Mouse (Mus musculus): ENCODE results near the gene Grik4.

The Grik4 gene

DNA sequence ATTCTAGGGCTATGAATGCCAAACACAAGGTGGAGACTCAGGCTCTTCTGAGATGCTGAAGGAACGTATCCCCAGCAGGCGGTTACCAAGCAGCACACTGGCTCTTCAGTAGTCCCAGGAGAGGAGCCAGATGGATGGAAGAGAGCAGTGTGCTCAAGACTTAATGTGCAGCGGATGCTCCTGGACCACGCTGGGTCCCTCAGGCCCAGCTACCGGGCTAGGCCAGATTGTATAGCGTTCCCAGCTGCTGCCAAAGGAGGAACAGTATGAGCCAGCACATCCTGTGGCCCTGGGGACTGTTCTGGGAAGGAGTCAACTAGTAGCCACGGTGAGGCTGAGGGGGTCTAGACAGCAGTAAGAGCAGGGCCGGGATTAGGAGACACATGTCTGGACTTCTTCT is 251.3 kb downstream of the Grik4 start:
- in situ Hi-C loops (cut with MboI; ENCODE audit: low sequenced_read_pairs) = no loop called here

DNA sequence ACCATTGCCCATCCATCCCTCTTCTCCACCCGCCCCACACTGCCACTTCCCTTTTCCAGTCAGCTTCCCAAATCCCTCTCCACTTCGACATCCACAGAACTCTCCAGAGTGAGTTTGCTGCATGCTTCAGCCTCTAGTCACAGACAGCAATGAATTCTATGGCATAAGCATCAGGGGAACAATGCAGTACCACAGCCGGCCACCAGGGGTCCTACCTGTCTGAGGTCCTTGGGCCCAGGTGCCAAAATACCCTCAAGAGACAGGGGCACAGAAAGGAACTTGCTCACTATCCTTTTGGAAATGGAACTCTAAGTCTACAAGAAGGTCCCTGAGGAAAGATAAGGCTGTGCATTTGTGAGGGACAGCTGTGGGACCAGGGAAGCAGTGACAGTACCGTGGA is 256.1 kb downstream of the Grik4 start:
- in situ Hi-C loops (cut with MboI; ENCODE audit: low sequenced_read_pairs) = no loop called here

DNA sequence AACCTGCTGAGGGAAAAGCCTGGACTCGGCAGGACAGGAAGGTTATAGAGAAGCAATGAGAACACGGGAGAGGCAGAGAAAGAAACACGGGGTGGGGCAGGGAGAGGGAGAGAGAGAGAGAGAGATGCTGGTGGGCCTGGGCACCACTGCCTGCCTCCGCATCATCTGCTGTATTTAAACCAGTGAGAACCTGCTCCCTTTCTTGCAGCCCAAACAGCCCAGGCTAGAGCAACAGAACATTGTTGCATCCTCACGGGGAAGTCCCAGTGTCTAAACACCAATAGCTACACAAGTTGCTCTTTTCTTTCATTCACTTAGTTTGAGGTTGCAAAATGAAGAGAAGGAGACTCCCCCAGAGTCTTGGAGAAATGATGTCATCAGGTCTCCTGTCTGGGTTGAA is 258.2 kb downstream of the Grik4 start:
- in situ Hi-C loops (cut with MboI; ENCODE audit: low sequenced_read_pairs) = no loop called here

DNA sequence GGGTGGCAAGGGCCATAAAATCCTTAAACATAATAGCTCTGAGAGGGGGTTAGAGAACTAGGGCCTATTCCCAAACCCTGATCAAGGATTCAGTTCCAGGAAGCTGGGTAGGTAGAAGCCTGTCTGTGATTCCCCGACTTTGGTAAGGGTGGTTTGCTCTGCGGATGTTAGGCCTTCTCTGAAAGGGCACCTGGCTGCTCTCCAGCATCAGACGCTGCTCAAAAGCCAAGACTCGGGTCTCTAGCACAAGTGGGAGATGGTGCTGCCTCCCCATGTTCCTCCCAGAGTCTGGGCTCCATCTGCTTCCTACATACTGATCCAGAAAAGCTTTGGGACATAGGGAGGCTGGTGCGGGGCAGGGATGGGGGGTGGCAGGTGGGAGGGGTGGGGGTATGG is 270.3 kb downstream of the Grik4 start:
- in situ Hi-C loops (cut with MboI; ENCODE audit: low sequenced_read_pairs) = no loop called here

DNA sequence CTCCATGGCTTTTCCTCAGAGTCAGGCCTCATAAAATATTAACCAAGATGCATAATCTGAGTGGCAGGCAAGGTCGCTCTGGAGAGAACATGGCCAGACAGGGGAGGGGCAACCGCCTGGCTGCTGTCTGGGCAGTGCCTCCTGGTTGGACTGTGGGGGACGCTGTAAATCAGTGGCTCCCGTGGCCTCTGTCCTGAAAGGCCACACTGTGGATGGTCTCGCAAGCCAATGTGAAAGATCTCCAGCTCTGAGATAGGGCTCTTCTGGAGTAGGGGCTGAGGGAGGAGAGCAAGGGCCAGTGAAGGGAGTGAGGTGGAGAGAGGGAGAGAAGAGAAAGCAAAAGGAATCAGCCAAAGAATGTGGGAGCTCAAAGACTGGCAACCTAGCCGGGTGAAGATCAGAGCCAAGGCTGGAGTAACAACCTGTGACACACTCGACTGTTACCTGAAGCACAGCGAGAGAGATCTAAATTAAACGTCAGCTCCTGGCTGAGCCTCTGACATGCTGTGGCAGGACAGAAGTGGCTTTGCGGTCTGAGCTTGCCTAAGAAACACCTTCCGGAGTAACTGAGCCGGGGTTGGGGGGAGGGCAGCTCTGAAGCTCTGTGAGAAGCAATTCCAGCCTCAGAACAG is 270.8 kb downstream of the Grik4 start:
- in situ Hi-C loops (cut with MboI; ENCODE audit: low sequenced_read_pairs) = no loop called here

DNA sequence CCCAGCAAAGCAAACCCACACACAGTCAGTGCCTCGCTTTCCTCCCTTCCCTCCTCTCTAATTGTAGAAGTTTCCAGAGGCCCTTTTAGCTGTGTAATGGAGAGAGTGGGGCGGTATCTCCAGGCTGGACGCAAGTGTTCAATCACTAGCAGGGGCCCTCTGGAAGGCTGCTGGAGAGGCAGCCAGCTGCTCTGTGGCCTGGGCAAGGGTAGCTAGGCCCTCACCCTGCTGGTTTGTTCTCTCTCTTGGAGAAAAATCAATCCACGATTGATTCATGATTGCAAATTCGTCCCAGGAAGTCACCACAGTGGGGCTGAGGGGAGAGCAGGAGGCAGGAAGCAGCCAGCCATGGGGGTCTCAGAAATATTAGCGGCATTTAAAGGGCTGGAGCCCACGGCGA is 271.3 kb downstream of the Grik4 start:
- in situ Hi-C loops (cut with MboI; ENCODE audit: low sequenced_read_pairs) = no loop called here

DNA sequence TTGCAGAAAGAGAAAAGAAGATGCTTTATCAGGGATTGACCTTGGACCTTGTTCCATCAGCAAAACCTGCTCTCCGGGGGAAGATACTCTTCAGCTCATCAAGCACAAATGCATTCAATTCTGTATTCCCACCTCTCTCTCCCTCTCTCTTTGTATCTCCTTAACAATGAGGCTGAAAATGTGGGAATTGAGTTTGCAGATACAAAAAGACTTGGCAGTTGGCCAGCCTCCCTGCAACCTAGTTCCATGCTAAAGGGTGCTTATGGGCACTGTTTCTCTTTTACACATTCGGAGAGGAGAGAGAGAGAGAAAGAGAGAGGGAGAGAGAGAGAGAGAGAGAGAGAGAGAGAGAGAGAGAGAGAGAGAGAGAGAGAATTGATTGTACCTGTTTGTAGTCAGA is 273.7 kb downstream of the Grik4 start:
- in situ Hi-C loops (cut with MboI; ENCODE audit: low sequenced_read_pairs) = no loop called here

DNA sequence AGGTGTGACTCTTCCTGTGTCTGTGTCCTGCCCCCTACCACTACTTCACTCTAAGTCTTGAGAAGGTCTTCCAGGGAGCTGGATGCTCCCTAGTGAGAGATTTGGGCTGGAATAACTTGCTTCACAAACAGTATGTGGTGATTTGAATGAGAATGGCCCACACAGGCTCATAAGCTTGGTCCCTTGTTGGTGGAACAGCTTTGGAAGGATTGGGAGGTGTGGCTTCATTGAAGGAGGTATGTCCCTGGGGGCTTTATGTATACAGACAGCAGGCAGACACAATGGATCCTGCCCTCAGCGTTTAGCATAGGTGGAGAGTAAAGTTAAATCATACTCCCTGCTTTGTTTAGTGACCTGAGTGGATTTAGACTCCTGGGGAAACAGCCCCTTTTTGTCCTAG is 282.8 kb downstream of the Grik4 start:
- in situ Hi-C loops (cut with MboI; ENCODE audit: low sequenced_read_pairs) = no loop called here

DNA sequence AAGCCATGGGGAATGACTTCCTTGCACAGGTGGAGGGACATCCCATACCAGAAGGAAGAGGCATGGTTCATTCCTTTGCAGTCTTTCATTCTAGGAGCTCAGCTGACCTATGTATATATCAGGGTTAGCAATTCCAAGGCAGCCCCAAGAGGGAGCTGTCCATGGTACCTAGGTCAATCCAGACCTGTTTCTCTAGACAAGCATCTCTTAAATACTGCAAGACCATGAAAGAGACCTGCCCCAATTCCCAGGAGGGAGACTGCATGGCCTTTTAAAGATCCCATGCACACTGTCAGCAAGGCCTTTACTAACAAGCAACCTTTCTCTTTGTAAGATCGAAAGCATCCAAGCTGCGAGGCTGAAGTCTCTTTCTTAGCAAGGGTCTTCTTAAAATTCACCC is 291.5 kb downstream of the Grik4 start:
- in situ Hi-C loops (cut with MboI; ENCODE audit: low sequenced_read_pairs) = no loop called here

DNA sequence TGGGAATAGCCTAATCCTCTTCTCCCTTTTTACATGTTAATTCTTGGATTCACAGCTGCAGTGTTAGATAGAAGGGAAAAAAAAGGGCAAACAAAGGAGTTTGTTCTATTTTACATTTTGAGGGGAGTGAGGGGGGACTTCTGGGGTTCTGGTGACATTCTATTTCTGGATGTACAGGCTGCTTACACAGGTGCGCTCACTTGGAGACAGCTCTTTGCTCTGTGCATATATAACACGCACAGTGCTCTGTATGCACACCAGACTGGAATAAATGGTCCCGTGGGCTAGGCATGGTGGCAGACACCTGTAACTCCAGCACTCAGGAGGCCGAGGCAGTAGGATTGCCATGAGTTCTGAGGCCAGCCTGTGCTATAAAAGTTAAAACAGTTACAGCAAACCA is 292.0 kb downstream of the Grik4 start:
- in situ Hi-C loops (cut with MboI; ENCODE audit: low sequenced_read_pairs) = no loop called here

DNA sequence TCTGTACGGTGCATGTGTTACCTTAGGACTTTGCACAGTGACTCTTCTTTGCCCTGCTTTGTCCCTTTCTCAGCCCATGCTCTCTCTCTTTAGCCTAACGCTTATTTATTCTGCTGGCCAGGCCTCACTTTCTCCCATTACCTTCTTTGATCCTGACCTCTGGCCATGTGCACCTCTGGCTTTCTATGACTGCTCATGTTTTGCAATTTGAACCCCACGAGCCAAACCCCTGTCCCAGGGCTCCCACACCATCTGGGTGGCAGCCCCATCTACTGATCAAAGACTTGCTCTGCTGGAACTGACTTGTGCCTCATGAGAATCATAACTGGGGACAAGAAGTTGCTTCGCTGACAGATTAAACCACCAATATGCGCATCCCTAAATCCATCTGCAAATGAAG is 294.4 kb downstream of the Grik4 start:
- in situ Hi-C loops (cut with MboI; ENCODE audit: low sequenced_read_pairs) = no loop called here

DNA sequence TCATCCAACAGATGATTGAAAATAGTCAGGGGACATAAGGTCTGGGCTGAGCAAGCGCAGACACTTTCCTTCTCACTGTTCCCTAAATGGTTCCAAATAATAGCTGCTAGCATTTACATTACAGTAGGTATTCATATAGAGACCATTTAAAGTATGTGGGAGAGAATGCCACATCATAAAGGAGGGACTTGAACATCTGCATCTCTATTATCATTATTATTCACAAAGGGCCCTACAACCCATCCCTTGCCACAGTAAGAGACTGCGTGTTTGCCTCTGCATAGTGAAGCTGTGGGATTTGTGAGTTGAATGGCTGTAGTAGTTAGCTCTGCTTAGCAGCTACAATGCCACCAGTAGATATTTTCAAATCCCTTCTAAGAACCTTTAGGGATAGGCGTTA is 296.2 kb downstream of the Grik4 start:
- in situ Hi-C loops (cut with MboI; ENCODE audit: low sequenced_read_pairs) = no loop called here

DNA sequence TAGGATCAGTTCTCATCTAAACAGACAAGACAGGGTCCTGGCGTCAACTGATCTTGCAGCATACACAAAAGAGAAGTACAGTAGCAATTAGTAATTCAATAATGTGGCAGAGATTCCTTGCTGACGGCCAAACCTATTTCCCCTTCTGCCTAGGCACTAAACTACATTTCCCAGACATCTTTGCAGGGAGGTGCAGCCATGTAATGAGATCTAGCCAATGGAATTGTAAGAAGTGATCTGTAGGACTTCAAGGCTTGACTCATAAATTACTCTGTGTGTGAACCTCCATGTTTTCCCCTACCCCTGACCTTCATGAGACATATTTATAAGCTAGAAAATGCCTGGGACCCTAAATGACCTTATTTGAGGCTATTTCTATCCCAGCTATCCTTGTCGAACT is 296.7 kb downstream of the Grik4 start:
- in situ Hi-C loops (cut with MboI; ENCODE audit: low sequenced_read_pairs) = no loop called here

DNA sequence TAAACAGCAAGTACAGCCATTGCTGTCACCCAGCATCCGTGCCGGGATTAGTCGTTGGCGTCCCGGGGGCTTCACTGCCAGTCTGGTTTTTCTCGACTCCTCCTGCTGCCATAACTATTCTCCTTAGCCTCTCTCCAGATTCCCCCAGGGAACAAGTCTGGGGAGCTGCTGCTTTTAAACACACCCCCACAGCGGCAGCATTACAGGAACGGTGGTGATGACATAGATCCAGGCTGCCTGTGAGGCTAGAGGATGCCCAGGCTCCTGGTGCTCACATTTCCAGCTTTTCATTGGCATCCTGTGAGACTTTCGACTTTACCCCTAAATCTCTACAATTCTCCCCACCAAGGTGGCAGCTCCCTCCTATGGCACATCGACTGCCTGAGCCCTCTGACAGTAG is 297.5 kb downstream of the Grik4 start:
- in situ Hi-C loops (cut with MboI; ENCODE audit: low sequenced_read_pairs) = no loop called here

DNA sequence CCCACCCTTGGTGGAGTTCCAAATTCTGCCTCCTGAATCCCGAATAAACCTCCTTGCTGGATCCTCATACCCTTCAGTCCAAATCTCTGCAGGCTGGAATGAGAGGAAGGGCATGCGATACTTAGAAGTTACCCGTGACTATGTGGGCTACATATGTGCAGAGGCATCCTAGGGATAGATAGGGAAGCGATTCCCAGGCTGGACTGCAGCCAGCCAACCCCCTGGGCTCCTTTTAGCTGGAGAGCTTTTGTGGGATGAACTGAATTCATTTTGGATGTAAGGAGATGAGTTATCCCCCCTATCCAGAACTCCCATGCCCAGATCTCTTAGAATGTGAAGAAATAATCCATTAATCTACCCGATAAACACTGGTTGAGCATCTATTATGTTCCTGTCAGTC is 299.1 kb downstream of the Grik4 start:
- in situ Hi-C loops (cut with MboI; ENCODE audit: low sequenced_read_pairs) = no loop called here

DNA sequence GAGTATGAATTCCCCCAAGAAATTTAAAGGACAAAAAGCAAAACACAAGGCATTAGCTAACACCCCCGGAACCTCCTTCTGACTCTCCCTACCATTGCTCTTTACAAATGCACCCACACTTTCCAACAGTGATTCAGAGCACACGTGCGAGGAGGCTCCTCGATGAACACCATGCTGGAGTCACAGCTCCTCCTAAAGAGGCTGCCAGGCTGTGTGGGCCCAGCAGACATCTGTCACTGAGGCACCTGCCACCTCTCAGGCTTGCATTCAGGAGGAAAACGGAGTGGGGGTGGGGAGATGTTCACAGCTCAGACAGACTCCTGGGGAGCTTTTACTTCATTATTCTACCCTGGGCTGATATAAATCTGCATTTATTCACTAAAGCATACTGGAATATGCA is 301.5 kb downstream of the Grik4 start:
- in situ Hi-C loops (cut with MboI; ENCODE audit: low sequenced_read_pairs) = no loop called here

DNA sequence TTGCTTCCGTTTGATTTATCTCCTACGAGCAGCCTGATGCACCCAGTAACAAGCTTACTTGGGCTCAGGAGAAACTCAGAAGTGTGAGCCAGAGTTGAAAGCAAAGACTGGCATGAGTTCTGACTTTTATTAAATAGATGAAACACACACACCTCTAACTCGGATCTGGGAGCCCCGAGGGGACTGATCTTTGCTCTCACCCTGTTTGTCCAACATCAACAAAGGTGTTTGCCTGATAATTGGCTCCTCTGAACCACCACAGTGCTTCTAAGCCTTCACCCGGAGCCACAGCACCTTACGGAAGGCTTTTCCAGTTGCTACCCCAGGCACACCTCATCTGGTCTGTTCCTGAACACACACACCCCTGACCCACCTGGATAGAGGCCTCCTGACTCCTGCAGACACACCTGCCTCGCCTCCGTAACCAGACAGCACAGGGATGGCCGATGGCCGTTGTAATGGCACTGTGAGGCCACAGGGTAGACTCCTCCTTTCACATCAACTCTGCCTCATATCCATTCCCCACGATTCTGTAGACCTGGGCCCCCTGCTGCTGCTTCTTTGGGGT is 302.7 kb downstream of the Grik4 start:
- in situ Hi-C loops (cut with MboI; ENCODE audit: low sequenced_read_pairs) = no loop called here

DNA sequence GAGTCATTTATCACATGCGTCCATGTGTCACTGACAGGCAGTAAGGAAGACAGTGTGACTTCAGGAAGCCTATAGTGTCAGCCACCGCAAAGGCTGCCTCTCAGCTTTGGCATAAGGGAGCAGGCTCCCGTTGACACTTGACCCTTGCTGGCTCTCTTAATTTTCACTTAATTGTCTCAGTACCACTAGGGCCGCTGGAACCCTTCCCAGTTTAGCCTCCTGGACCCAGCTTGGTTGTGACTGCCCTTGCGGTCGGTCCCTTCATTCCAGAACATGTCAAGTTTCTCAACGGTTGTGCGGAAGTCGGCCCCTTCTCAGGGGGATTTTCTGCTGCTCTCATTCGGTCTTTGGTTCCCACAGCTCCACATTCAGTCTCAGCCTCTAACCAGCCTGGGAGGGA is 307.8 kb downstream of the Grik4 start:
- in situ Hi-C loops (cut with MboI; ENCODE audit: low sequenced_read_pairs) = no loop called here

DNA sequence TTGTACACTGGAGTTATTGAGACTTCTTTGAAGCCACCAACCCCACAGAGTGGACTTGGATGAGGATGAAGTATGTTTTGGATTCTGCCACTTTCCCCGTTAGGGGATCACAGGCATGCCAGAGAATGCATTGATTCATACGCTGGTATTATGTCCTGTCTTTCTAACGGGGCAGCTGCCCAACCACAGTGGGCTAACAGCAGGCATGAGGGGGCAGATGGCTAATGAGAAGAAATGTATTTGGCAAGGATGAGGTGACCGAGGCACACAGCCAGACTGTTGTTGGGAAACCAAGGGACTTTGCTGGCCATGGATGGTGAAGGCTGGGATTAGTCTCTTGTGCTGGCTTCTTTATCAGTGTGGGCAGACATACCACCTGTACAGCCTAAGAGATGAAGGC is 312.8 kb downstream of the Grik4 start:
- in situ Hi-C loops (cut with MboI; ENCODE audit: low sequenced_read_pairs) = no loop called here

DNA sequence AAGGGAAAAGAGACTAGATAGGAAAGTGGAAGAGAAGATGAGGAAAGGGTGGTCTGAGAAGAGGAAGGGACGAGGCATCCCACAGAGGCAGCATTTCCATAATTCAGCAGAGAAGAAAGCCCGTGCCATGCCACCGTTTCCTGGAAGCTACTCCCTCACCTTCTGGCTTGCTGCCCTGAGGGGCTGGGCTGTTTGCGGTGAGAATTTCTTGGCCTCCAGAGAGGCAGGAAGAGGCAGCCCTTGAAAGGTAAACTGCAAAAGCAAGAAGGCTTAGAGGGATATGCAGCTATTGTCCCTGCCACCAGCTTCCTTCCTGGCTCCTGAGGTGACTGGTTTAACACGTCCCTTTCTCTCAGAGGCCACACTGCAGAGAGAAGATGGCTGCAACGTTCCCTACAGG is 316.7 kb downstream of the Grik4 start:
- in situ Hi-C loops (cut with MboI; ENCODE audit: low sequenced_read_pairs) = no loop called here

DNA sequence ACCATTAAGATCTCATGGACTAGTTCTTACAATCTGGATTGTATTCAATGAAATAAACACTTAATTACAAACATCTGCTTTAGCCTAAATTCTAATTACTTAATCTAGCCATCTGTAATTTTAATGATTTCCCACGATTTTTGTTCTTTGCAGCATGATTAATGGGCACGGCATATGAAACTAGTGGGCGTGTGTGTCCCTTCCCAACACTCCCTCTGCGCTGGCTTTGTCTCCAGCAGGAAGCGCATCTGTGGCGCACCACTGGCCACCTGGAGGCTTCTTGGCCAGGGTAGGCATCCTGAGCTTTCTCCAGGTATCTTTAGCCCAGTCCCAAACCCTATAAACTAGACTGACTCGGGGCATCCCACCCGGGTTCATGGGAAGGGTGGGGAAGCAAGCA is 317.1 kb downstream of the Grik4 start:
- in situ Hi-C loops (cut with MboI; ENCODE audit: low sequenced_read_pairs) = no loop called here

DNA sequence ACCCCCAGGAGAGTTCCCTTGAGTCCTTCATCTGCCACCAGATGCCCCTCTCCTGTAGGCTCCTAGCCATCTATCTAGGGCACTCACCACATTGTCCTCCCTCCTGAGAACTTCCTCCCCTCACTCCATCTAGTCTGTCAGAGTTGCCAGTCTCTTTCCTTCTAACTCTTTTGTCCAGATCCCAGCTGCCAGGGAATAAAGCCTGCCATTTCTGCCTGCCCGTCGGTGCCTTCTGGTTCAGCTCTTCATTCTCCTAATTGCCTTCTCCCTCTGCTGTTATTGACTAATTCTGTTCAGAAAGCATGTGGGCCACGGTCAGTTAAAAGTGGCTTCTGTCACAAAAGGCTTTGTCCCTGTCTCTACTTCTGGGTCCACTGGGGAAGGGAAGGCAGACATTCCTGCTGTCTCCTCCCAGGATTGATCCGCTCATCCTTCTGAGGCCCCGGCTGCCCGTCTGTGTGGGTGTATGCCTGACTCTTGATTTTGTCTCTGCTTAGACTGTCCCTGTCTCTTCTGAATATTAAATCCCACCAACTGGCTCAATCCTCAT is 318.0 kb downstream of the Grik4 start:
- in situ Hi-C loops (cut with MboI; ENCODE audit: low sequenced_read_pairs) = no loop called here

DNA sequence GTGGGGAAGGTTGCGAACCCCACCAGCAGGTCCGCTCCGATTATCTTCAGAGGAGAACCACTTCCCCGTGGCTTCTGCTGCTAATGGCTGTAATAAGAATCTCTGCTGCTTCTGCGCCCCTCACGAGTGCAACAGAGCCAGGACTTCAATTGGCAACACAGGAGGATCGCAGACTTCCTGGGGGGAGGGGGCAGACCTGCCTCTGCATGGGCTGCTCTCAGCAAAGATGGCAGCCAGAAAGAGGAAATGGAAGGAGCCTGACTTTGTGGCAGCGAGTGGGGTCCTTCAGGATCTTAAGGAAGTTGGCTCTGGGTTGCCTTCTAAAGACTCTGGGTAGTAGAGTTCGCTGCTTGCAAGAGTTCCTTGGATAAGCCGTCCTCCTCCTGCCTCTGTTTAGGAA is 329.9 kb downstream of the Grik4 start:
- in situ Hi-C loops (cut with MboI; ENCODE audit: low sequenced_read_pairs) = no loop called here

Data from CH12F3 (cell line).